Mouse (Mus musculus) layer of hippocampus, adult 9-11 months (tissue): ENCODE measurements at regions not wholly inside any gene's neighbourhood (a gene's known extent, or its start where the extent isn't known, plus 50 kb on each side); places are given as distances from the start of the nearest gene placed in this dataset.
"Not testable (repeated sequence)": the region's sequence is repeated elsewhere in the genome, so short reads cannot be mapped to it uniquely, and the experiment has no call there.

Experiments
- DNase-seq: peaks from one replicate; pipeline ENCODE4 v3.0.0; 2022

DNA sequence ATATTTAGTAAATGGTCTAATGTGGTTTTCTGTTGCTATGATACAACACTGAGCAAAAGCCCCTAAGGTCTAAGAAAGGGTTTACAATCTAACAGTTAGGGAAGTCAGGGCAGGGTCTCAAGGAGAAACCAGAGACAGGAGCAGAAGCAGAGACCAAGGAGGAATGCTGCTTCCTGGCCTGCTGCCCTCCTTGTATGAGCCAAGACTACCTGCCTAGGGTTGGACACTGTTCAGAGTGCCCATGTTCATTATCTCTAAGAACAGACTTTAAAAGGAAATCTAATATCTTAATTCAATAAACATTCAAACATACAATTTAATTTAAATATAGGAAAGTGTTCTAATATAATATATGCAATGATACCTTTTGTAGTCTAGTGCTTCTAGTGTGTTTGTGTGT is 63.0 kb upstream of the Tmem106b start:
- DNase-seq = no peak

DNA sequence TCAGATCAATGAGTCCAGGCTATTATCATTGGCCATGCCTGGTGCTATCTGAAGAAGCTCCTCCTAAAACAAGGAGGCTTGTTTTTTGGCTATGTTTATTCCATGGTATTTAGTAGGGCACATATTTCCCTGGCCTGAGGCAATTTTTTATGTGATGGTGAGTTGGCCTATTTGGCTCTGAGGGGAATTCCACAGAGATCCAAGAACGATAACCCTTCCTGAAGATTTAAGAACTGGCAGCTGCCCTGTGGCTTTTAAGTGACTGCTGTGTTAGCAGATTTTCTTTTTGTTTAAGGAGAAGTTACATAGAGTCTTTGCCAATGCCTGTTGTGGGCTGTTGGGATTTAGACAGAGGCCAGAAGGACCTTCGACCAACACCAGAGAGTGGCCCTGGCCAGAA is 74.9 kb upstream of the Tmem106b start:
- DNase-seq = no peak

DNA sequence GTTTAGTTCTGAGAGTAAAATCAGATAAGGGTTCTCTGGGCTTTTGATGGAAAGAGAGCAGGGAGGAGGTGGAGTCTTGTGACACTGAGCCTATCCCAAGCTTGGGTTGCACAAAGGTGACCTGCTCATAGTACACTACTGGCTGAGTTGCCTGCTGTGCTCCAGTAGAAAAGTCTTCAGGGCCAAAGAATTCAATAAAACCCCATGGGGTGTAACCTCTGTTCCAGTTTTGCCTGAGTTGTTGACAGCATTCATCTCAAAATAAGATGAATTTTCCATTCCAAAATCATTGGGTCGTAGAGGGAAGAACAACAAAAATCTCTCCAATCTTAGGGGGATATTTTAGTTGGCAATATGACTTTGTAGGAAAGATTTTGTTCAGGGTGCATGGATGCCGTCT is 75.8 kb upstream of the Tmem106b start:
- DNase-seq = no peak

DNA sequence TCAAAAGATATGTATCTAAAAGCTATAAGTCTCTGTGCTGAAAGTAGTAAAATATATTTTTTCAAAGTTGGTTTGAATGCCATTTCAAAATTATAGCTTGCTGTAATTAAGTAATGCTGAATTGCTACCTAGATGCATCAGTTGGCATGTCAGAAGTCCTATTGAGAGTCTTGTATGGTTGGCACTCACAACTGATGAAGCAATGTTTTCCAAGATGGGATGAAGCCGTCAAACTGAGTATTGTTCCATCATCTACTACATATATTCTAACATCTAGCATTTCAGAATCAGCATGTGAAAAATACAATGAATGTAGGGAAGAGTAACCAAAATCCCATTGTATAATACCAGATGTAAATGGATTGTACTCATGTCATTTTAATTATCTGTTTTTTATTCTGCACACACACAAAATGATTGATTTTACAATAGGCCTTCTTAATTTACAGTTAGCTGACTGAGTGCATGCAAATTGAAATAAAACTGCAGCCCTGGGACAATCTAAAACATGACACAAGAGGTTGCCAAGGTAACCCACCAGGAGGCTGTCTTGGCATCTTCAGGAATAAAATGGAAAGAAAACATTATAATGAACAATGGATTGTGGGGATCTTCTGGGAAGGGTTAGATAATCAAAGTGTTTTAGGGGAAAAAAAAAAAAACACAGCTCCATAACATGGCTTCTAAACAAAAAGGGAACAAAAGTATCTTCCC is 92.2 kb upstream of the Tmem106b start:
- no peak for DNase-seq

DNA sequence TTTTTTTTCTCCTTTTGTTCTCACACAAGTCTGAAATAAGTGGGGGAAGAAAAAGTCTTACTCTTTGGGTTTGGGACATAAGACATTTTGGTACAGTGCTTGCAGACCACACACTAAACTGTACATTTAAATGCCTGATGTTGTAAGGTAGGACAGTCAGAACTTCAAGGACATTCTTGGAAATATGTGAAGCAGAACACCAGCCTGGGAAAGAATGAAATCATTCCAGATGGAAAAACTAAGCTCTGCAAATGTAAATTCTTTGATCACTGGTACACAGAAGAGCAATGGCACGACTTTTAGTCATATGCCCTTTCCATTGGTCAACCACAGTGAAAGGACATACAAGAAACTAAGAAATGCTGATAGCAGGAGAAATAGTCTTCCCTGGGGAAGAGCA is 98.0 kb upstream of the Tmem106b start:
- no peak for DNase-seq

DNA sequence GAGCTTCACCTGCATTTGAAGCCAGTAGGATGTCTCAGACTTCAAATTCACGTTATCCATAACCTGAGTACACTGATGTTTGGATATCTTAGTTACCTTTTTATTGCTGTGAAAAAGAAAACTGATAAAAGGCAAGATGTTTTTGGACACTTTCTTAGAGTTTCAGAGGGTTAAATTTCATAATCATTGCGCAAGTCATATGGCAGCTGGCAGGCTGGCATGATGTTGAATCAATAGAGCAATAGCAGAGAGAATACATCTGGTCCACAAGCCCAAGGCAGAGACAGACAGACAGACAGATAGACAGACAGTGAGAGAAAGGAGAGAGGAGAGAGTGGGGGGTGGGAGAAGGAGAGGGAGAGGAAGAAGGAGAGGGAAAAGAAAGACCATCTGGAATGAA is 102.3 kb upstream of the Tmem106b start:
- no peak for DNase-seq

DNA sequence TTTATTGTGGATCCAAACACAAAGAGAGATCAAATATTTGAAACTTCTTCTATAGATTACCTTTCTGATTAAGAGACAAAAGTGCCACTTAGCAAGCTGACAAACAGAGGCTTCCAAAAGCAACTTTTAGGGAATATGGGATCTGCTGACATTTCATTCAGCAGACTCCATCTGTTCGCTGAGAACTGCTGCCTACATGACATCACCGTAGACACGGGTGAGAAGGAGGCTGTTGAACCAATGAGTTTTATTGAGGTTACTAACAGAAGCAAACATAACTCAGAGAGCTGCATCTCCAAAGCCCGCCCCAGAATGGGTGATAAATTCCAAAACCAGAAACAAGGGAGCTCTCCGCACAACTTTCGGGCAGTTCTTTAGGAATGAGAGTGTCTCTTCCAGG is 111.8 kb upstream of the Tmem106b start:
- DNase-seq = peak; percentile 23

DNA sequence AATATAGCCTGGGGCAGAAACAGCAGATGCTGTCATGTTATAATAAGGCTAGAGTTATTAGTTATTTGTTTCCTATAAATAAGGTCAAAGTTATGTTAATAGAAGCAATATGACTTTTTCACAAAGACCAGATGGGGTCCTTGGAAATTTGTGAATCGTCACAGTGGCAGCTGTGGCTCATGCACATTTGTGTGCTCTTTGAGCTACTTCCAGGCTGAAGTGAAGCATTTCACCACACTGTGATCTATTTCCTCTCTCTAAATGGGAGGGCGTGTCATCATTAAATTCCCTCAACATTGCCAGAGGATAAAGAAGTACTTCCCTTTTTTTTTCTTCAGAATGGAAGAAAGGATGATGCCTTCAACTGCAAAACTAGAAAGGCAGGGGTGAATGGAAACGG is 157.9 kb upstream of the Tmem106b start:
- DNase-seq = no peak

DNA sequence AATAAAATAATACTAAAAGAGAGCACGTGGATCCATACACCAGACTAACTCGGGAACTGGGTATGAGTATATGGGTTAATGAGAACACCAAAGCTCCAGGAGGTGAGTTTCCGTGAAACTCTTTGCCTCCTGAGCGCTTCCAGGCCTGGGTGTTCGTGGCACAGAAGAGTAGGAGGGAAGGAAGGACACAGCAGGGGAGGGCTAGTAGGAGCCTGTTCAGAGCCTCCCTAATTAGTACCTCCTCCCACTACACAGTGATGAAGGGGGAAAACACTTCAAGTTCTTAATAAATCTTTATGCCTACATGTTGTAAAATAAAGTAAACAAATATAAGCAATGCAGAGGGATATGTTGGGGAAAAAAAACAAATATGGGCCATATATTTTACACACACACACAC is 143.7 kb upstream of the Thsd7a start:
- no peak for DNase-seq

DNA sequence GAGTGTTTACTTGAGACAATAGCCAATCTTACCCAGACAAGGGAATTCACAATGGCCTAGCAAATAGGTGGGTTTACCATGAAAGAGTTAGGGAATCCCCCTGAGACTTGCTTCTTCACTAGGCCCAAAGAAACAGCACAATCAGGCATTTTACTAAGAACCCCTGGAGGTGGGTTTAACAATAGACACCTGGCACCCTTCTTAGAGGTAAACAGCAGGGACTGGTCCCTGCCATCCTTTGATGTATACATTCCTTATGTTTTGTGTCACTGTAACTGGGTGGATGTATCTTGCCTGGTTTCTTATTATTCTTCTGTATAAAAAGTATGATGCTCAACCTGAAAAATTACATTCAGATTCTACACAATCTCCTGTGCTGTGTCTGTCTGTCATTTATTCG is 127.7 kb upstream of the Thsd7a start:
- DNase-seq = not testable (repeated sequence)

DNA sequence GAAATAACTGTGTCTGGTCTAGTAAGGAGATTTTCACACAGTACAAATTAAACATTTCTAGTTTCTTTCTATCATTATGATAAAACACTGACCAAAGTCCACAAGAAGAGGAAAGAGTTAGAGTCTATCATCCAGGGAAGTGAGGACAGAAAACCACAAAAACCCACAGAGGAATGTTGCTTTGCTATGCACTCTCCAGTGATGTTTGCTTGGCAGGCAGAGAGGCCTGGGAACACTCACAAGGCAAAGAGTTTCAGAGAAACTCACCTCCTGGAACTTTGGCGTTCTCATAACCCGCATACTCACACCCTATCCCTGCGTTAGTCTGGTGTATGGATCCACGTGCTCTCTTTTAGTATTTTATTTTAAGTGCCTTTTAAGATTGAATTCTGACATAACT is 127.2 kb upstream of the Thsd7a start:
- DNase-seq = no peak

DNA sequence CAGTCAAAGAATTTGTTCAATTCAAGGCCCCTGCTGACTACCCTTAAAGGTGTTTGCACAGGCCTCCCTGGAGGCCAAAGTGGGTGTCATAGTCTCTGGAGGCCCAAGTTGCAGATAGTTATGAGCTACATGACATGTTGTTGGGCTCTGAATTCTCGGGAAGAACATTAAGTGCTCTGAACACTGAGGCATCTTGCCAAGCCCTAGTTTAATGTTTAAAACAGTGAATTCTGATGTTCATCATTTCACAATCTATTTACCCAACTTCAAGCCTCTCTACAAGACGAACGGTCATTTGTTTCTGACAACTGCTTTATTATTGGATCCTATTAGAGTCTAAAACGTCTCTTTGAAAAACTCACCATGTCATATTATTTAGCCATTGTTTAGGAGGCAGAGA is 119.0 kb upstream of the Thsd7a start:
- DNase-seq = no peak

DNA sequence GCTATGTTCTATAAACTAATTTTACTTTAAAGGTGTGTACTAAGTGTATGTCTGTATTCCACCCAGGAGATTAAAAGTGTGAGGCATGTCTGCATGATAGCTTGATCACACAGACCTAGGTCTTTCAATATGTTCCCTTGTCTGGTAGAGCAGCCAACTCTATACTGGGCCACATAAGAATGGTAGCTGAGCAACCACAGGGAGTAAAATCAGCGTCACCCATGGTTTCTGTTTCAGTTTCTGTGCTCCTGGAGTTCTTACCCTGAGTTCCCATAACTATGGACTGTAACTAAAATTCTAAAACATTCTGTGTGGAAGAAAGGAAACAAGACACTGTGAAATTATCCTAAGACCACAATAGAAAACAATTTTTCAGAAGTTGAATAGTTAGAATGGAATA is 102.8 kb upstream of the Thsd7a start:
- no peak for DNase-seq

DNA sequence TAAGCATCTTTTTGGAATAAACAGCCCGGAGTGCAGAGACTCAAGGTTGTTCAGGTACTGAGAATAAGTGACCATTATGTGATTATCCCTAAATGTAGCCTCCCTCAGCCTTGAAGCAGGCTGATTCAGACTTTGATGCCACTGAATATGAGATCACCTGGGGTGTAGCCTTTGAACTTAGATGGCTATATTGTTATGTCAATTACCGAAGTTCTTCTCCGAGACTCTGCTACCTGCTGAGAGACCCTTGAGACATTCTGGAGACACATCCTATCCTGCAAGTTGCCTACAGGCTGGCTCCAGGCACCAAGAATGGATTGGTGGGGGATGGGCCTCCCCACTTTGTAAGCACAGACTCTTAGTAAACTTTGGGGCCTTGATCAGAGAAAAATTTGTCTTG is 85.9 kb upstream of the Thsd7a start:
- not testable (repeated sequence) for DNase-seq

DNA sequence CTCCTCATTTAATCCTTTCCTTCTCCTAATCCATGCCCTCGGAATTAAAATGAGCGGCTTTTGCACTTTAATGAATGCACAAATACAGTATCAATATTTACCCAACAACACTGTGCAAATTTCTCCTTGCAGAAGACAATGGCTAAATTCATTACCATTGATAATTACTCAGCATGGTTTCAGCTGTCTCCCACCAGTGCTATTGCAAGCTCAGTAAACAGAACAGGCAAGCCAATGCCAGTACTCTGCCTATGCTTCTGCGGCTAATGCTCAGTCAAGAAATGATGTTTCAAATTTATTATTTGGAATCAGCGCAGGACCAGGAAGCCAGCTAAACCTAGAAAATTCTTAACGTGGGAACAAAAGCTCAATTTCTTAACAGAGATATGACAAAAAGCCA is 84.1 kb upstream of the Thsd7a start:
- DNase-seq = no peak

DNA sequence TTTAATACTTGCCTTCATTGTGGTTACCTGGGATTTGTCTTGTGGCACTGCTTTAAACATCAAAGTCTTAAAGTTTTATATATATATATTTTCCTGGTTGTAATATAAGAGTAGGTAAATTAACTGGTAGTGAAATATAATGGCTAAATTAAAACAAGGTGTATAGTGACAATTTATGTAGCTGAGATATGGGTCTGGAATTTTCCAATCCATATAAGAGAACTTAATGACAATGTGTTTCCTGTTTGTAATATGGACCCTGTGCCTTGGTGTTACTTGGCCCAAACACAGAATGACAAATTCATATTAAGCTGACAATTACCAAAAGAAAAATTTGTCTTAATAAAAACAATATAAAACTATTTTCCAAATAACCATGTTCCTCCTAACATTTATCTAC is 82.7 kb upstream of the Thsd7a start:
- no peak for DNase-seq

DNA sequence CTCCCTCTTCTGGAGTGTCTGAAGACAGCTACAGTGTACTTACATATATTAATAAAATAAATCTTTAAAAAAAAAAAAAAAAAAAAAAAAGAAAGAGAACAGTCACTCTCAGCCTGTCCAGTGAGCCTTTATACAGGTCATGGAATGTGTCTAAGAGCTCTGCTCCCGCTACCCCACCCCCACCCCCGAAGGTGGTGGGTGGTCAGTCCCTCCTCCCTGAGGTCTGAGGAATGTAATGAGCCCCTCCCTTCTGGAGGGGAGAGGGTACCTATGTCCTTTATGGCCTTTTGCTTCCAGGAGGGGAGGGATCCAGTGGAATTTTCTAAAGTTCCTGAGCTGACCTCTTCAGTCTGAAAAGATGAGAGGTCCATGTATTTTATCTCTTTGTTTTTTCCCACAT is 82.3 kb upstream of the Thsd7a start:
- DNase-seq = no peak

DNA sequence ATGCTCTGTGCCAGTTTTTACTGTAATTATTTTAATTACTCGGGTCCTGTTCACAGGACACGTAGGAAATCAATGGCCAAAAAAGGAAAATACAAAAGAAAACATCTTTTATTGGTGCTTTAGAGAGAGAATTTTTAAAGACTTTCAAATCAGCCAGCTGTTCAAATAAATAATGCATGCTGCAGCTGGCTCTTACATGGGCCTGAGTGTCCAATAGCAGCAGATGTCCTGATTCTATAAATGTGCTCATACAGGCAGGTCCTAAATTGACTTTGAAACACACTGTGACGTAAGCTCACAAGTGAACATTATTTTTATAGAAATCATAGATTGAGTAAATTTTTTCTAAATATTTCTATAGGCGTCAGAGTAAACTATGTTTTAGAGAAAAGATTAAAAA is 78.5 kb upstream of the Thsd7a start:
- DNase-seq = no peak

DNA sequence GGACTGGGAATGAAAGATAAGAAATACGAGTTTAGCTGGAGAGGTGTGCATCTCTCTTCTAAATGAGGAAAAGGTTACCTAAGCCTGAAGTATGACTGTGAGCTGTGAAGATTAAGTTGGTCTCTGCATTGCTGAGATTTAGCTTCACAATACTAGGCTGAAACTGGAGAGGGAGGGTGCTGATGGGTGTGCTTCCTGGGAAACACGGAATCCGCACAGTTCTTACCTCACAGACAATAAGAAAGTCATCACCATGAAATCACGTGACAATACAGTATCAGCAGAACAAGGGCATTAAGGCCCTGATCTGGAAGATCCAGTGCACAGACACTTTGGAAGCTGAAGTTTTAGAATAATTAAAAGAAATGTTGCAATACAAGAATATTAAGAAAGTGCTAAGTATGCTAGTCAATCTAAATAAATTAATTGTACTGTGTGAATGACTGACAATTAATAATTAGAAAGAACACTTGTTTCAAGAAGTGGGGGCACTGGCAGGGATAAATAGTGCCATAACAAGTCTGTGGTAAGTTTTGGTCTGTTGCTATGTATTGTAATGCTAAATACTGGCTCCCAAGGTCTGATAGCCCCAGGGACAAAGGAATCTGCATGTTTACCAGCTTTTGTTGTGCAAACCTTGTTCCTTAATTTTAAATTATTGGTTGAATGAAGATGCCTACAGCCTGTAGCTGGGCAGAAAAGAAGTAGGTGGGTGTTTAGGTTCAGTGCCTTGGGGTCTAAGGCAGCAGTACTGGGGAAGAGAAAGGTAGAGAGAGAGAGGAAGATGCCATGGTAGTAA is 66.0 kb upstream of the Thsd7a start:
- DNase-seq = no peak

DNA sequence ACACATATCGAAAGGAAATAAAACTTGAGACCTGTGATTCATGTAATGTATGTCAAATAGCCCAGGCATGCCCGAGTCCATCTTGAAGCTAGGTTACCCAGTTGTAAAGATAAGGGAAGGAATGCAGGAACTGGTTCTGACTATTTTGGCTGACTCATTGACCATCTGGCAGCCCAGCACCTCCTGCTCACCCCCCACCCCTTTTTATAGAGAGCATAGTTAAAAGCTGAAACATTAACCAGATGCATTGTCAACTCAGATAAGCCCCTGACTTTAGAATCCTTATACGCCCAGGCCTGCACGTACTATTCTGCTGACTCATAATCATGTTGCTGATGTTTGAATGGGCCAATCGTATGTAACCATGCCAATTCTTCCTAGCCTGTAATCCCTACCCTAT is 64.6 kb upstream of the Thsd7a start:
- not testable (repeated sequence) for DNase-seq

DNA sequence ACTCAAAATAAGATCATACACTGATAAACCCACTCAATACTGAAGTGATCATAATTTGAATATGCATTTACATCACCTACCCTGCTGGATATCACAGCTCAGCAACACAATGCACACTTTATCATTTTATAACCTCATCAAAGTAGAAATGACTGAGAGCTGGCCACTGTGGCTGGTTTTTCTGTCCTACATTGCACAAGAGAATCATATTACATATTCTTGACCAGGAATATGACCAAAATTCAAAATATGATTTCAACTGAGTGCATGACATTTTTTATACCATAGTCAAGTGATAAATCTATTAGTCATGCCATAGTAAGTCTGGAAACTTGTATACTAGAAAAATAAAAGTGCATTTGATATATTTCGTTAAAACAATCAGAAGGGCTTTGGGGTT is 63.3 kb upstream of the Thsd7a start:
- no peak for DNase-seq

DNA sequence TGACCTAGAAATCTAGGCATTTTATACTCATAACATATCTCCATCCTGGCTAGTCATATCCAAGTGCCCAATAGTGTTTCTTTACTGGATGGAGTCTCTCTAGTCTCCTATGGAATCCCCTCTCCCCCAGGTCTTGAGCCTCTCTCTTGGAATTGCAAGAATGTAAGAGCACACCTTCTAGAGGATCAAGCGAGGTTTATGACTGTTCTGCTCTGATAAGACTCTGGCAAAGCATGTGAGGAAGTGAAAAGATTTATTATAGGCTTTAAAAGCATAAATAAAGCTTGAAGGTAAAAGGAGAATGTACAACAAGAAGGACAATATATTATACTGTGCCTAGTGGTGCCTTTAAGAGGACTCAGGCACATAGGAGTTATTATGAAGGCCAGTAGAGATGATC is 62.8 kb upstream of the Thsd7a start:
- DNase-seq = no peak

DNA sequence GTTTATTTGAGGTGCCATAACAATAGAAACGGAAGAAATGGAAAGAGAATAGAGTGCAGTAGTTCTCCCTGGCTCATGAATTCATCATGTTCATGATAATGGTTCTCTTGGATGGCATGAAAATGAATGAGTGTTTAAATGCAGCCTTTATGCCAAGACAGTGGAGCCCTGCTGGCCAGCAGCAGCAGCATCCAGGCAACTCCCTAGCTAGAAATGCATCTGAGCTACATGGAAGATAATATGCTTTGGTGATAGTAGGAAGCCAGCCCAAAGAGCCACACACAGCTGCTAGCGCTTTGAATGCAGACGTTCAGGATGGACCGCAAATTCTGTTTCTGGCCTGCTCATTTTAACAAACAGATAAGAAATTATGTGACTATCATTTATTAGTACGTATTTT is 60.4 kb upstream of the Thsd7a start:
- DNase-seq = no peak
